Mouse (Mus musculus) liver, embryonic 18 days (tissue): ENCODE measurements around the gene Arhgef2. TPM values are rescaled to one million over a fixed set of nuclear protein-coding genes. Genes with fewer than 3 reads are reported as not detected.

Source experiments
- polyA plus RNA-seq: library from polyadenylated mRNA; depleted of rRNA; stranded (reverse); fragments of >200 nt; gene quantifications from 2 replicates; pipeline ENCODE4 v1.2.3, GENCODE M21; 2012; rRNA removed

Arhgef2 gene
- polyA plus RNA-seq = 9.6 and 11.4 TPM in 2 replicates

DNA sequence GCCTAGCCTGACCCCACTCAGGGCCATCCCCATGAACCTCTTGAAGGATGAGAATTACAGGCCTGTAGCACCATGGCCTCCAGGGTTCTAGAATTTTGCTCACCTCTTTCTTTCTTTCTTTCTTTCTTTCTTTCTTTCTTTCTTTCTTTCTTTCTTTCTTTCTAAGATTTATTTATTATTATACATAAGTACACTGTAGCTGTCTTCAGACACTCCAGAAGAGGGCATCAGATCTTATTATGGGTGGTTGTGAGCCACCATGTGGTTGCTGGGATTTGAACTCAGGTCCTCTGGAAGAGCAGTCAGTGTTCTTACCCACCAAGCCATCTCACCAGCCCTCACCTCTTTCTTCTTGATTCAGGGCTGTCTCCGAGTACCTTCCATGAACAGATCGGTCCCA is at the start of gene Arhgef2:
TSS of gene Arhgef2 (plus strand) at position 301 of the 400 bp plus-strand sequence.

DNA sequence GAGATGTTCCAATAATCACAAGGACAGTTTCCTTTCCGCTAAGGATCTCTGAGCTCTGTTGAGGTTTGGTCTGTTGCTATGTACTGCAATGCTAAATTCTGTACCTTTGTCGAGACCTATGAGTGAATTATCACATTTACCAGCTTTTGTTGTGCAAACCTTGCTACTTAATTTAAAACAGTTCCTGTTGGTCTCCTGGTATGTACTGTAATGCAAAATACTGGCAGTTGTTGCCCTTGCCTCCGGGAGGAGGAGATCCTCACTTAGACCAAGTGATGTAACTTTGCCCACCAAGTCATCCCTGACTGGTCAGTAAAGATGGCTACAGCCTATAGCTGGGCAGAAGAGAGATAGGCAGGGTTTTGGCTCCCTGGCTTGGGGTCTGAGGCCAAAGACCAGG is 30.2 kb upstream of the Arhgef2 start, which contains the start of gene Ssr2:
TSS of gene Ssr2 (plus strand) at position 337 of the 400 bp plus-strand sequence.

GRCm38 (mm10) chr3:88652846-88653515 is 47.2 kb downstream of the Arhgef2 start, which contains the start of gene Rxfp4:
Rxfp4 (minus strand) TSS chr3:88653142.

GRCm38 (mm10) chr3:88684980-88685941 is 79.5 kb downstream of the Arhgef2 start, which contains the start of gene Khdc4:
Khdc4 (plus strand) TSS chr3:88685803.

Other genes with a start within 250 kb of the Arhgef2 start
- 2.5 and 3.6 TPM in 2 replicates for gene Paqr6, start 241.4 kb upstream of the Arhgef2 start, polyA plus RNA-seq
- 0.35 and 0.79 TPM in 2 replicates for gene Bglap3, start 233.2 kb upstream of the Arhgef2 start, polyA plus RNA-seq
- not detected in 2 replicates for gene Bglap2, start 227.3 kb upstream of the Arhgef2 start, polyA plus RNA-seq
- 0.16 TPM in 1 of 2 replicates, not detected in the other for gene Bglap, start 221.5 kb upstream of the Arhgef2 start, polyA plus RNA-seq
- gene Pmf1, start 195.6 kb upstream of the Arhgef2 start, polyA plus RNA-seq = 38.9 and 40.2 TPM in 2 replicates
- 11.4 and 12.7 TPM in 2 replicates for gene Slc25a44, start 180.8 kb upstream of the Arhgef2 start, polyA plus RNA-seq
- 30.0 and 30.8 TPM in 2 replicates for gene Sema4a, start 144.8 kb upstream of the Arhgef2 start, polyA plus RNA-seq
- 37.0 and 37.6 TPM in 2 replicates for gene Lmna, start 96.0 kb upstream of the Arhgef2 start, polyA plus RNA-seq
- 0.77 and 0.82 TPM in 2 replicates for gene Mex3a, start 73.6 kb upstream of the Arhgef2 start, polyA plus RNA-seq
- gene Rab25, start 57.7 kb upstream of the Arhgef2 start, polyA plus RNA-seq = 0.31 and 0.47 TPM in 2 replicates
- gene Lamtor2, start 52.9 kb upstream of the Arhgef2 start, polyA plus RNA-seq = 90.5 and 102 TPM in 2 replicates
- gene Ubqln4, start 52.2 kb upstream of the Arhgef2 start, polyA plus RNA-seq = 22.9 and 26.9 TPM in 2 replicates
- gene Ssr2, start 30.1 kb upstream of the Arhgef2 start, polyA plus RNA-seq = 240 and 254 TPM in 2 replicates
- gene Rxfp4, start 47.2 kb downstream of the Arhgef2 start, polyA plus RNA-seq = not detected in 2 replicates
- 30.7 and 35.2 TPM in 2 replicates for gene Khdc4, start 79.8 kb downstream of the Arhgef2 start, polyA plus RNA-seq
- gene Rit1, start 110.9 kb downstream of the Arhgef2 start, polyA plus RNA-seq = 22.1 and 22.6 TPM in 2 replicates
- gene Syt11, start 169.2 kb downstream of the Arhgef2 start, polyA plus RNA-seq = 0.48 and 0.50 TPM in 2 replicates
- 4.3 and 4.9 TPM in 2 replicates for gene Gon4l, start 229.3 kb downstream of the Arhgef2 start, polyA plus RNA-seq